Mouse (Mus musculus) small intestine, adult 2 months (tissue): ENCODE data around the gene Sh3tc1. TPM values are rescaled to one million over a fixed set of nuclear protein-coding genes. Genes with fewer than 3 reads are reported as not detected.

Experiments used
- H3K27ac ChIP-seq: fragments of 200-500 bp; 2 replicates; pipeline ENCODE4 v1.5.1; 2012; ENCODE audit warnings: low read depth, low read length, control low read depth, inconsistent platforms; ENCODE audit not compliant: insufficient read depth
- H3K27me3 ChIP-seq: fragments of 200-500 bp; 2 replicates; pipeline ENCODE4 v1.6.1; 2012; ENCODE audit warnings: mild to moderate bottlenecking, moderate library complexity, low read length, inconsistent platforms; ENCODE audit not compliant: control insufficient read depth, insufficient read depth
- H3K36me3 ChIP-seq: fragments of 200-500 bp; 2 replicates; pipeline ENCODE4 v1.6.1; 2012; ENCODE audit warnings: mild to moderate bottlenecking, low read length, control low read depth, inconsistent platforms; ENCODE audit not compliant: control insufficient read depth, insufficient read depth
- H3K4me1 ChIP-seq: fragments of 200-500 bp; 2 replicates; pipeline ENCODE4 v1.6.1; 2012; ENCODE audit warnings: low read length, inconsistent platforms, mixed read lengths; ENCODE audit not compliant: control insufficient read depth, insufficient read depth, insufficient read length
- H3K4me3 ChIP-seq: fragments of 200-500 bp; 2 replicates; pipeline ENCODE4 v1.5.1; 2012; ENCODE audit warnings: low read depth, mild to moderate bottlenecking, control low read depth, inconsistent platforms, low read length, moderate library complexity
- CTCF ChIP-seq: fragments of 200-500 bp; IDR thresholded peaks from 2 replicates; pipeline ENCODE4 v1.5.1; 2012; ENCODE audit warnings: low read depth, mild to moderate bottlenecking, control low read depth, inconsistent platforms, low read length, moderate library complexity, mixed read lengths; ENCODE audit not compliant: insufficient replicate concordance, insufficient read length; ENCODE audit errors: extremely low read depth
- POLR2A ChIP-seq: fragments of 200-500 bp; IDR thresholded peaks from 2 replicates; pipeline ENCODE4 v1.6.1; 2012; ENCODE audit warnings: low read depth, mild to moderate bottlenecking, control low read depth, inconsistent platforms, low read length, moderate library complexity
- WGBS: fragments of 180-500 bp; shearing (Covaris S2); methylation state at CpG from one replicate; pipeline ENCODE4 v1.1.7; 2018; 5-methylcytosine and 5-hydroxymethylcytosine counted together
- polyA plus RNA-seq: library from polyadenylated mRNA; depleted of rRNA; stranded (reverse); fragments of >200 nt; gene quantifications from 2 replicates; pipeline ENCODE4 v1.2.3, GENCODE M21; 2012

The Sh3tc1 gene
- polyA plus RNA-seq, 1 experiment: 7.7 TPM

DNA sequence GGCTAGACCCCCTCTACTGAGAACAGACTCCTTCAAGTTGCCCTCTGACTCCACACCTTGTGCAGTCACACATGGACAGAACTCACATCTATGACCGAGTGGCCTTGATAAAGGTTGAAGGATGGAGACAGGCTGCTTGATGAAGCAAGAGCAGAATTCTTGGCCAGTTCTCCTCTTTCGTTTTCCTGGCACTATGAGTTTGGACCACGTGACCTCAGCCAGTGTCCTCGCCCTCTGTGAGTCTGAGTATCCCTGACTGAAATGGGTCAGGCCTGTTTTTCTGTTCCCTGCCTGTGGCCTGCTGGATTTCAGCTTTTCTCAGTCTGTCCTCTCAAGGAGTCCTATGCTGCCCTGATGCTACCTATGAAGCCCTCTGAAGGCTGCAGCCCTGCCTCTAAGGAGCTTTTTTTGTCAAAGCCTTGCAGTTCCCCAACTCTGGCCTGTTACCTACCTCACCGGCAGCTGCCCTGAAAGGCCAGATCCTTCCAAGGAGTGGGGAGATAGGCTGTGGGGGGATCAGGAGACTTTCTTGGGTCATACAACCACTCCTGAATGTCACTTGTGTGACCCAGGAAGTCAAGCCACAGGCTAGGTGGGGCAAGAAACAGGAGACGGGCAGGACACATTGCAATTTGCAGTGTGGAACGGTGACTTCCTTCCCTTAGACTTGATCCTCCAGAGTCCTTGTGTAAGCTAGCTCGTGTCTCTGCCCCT is 3.6 kb upstream of the Sh3tc1 start:
- Histone ChIP-seq H3K36me3 (no peaks in the 10 kb centered on the region), H3K4me1 (peaks cover 30% of the 10 kb centered on the region), H3K27ac (no peak overlapping the region), H3K27me3 (no peaks in the 10 kb centered on the region), H3K4me3 (no peak overlapping the region)
- TF ChIP-seq POLR2A: no peak
- no peak for TF ChIP-seq CTCF
- WGBS: 62% methylated on average over 8 of the region's 8 CpGs

DNA sequence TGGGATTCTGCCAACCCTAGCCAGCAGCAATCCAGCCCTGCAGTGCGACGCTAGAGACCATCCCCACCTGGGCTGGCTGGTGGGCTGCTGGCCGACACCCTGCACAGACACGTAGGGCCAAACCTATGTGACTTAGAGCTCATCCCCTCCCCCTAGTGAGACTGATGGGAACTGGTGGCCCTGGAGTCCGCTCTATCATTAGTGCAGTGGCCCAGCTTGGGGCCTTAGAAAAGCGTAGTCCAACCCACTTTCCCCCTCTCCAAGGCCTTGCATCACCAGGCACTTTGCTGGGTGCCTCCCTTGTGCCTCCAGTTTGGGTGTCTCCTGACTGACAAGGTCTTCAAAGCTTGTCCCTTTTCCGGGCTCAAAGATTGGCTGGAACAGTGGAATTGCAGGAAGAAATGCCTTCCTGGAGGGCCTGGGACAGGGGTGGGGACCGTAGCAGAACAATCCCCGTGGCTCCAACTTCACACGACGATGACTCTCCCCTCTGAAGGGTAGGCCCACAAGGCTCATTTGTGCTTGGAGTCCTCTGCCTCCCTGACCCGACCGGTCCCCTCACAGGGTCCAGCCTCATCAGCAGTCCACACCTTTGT is 1.5 kb upstream of the Sh3tc1 start:
- no peak overlapping the region for H3K27ac ChIP-seq
- 79% methylated on average over 13 of the region's 13 CpGs for WGBS

DNA sequence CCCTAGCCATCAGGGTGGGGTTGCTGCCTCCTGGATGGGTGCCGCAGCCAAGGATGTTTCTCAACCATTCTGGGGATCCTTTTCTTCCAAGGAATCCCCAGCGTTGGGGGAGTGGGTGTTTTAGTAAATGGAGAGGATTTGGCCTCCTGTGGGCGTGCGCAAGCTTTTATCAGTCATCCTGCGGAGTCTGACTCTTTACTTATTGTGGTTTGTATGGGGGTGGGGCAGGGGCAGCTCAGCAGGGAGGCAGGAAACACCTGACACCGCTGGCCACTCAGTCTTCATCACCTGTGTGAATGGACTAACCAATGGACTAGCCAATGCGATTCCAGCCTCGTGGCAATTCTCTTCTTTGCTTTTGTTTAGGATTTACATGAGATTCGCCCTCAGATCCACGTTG is 929 bp upstream of the Sh3tc1 start:
- TF ChIP-seq POLR2A (no peak), CTCF (no peak)
- peaks cover 46% of the 10 kb centered on the region for H3K4me1 ChIP-seq
- 37% methylated on average over 10 of the region's 10 CpGs for WGBS
- no peaks in the 10 kb centered on the region for H3K36me3 ChIP-seq
- no peak overlapping the region for H3K27ac ChIP-seq
- no peaks in the 10 kb centered on the region for H3K27me3 ChIP-seq
- no peak overlapping the region for H3K4me3 ChIP-seq

More for the DNA sequence above, 1.5 kb upstream of the Sh3tc1 start:
- H3K4me1 ChIP-seq: peaks cover 46% of the 10 kb centered on the region
- no peaks in the 10 kb centered on the region for H3K27me3 ChIP-seq
- TF ChIP-seq POLR2A: no peak
- TF ChIP-seq CTCF: no peak
- no peaks in the 10 kb centered on the region for H3K36me3 ChIP-seq
- H3K4me3 ChIP-seq: no peak overlapping the region

DNA sequence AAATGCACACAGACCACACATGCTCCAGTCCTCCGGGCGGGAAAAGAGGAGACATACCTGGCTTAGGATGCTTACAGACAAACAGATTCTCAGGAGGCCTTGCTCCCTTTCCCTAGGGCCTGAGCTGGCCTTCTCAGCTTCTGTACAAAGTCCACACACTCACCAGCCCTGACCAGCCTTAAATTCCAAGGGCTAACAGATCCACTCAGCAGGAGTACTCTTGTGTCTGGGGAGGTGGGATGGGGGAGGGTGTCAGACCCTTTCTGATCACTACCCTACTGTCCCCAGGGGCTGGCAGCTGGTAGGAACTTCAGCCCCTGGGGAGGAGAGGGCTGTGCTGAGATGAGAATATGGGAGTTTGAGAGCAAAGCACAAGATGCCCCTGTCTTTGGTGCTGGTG is 782 bp downstream of the Sh3tc1 start:
- 61% methylated on average over 2 of the region's 2 CpGs for WGBS
- Histone ChIP-seq H3K4me1 (peaks cover 46% of the 10 kb centered on the region), H3K36me3 (no peaks in the 10 kb centered on the region), H3K27me3 (no peaks in the 10 kb centered on the region), H3K27ac (peak overlapping the region; percentile 46; the same call in 1 of the 2 replicates), H3K4me3 (peak overlapping the region; percentile 46)
- no peak for TF ChIP-seq CTCF
- no peak for TF ChIP-seq POLR2A

DNA sequence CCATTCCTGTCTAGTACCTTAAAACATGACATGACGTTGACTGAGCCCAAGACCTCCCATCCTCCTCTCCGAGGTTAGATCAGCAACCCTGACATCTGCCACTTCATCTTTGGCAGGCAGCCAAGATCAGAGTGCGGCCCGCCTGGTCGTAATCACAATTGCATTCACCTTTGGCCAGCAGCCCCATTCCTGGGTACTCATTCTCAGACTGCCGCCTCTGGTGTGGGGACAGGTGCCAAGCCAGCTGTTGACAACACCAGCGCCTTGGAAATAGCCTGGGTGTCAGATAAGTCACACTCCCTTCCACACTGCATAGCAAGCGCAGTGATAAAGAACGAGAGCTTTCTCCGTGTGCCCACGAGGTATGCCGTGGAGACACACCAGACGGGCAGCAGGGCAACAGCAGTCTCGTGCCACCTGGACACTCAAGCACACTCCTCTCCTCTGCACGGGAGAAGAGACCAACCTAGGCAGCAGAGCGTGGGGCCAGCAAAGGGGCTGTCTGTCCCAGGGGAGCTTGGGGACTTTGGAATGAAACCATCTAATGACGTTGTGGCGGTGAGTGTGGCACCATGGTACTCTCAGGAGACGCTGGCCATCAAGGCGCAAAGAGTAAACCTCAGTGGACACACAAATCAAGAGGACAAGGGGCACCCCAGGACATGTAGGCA is 2.4 kb downstream of the Sh3tc1 start:
- Histone ChIP-seq H3K27ac (peak overlapping the region; percentile 34), H3K36me3 (no peaks in the 10 kb centered on the region), H3K27me3 (no peaks in the 10 kb centered on the region), H3K4me3 (peak overlapping the region; percentile 18), H3K4me1 (peaks cover 40% of the 10 kb centered on the region)
- 19% methylated on average over 20 of the region's 20 CpGs for WGBS
- no peak for TF ChIP-seq POLR2A

DNA sequence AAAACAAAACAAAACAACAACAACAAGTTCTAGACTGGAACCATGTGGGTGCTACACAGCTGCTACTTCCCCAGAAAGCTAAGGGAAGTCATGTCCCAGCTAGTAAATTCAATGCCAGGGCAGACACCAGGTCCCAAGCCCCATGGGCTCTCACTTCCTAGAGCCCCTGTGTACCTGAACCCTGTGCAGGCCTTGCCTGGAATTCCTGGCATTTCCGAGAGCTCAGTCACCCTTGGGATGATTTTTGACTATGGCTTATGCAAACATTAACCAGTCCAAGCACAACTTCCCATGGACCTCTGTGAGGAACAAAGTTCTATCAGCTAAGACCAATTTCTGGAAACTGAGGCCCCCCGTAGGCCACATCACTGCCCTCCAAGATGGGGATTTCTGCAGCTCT is 6.3 kb downstream of the Sh3tc1 start:
- H3K36me3 ChIP-seq: no peaks in the 10 kb centered on the region
- 82% methylated on average over 2 of the region's 2 CpGs for WGBS
- H3K4me1 ChIP-seq: peaks cover 24% of the 10 kb centered on the region
- no peak for TF ChIP-seq CTCF
- TF ChIP-seq POLR2A: no peak
- no peaks in the 10 kb centered on the region for H3K27me3 ChIP-seq
- no peak overlapping the region for H3K27ac ChIP-seq
- H3K4me3 ChIP-seq: no peak overlapping the region

DNA sequence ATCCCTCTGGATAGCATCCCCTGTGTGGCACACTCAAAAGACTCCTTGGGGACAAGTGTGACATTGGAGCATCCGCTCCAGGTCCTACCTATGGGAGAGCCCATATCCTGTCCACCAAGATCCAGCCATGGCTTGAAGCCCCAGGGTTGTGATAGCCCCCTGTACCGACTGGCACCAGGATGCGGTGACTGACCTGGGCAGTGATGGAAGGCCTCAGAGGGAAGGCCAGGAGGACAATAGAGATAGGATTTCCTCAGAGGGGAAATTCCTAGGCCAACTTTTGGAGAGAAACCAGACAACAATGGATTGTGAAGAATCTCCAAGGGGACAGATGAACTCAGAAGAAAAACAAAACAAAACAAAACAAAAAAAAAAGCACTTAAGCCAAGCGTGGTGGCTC is 8.8 kb downstream of the Sh3tc1 start:
- Histone ChIP-seq H3K36me3 (no peaks in the 10 kb centered on the region), H3K27me3 (no peaks in the 10 kb centered on the region), H3K4me1 (peaks cover 6% of the 10 kb centered on the region), H3K4me3 (no peak overlapping the region), H3K27ac (no peak overlapping the region)
- WGBS: 89% methylated on average over 4 of the region's 4 CpGs
- TF ChIP-seq POLR2A (no peak), CTCF (no peak)
